Mouse (Mus musculus): ENCODE measurements around the gene Gbf1.

The Gbf1 gene

GRCm38 (mm10) chr19:46223118-46223517 lies 70.8 kb downstream of the Gbf1 start:
- DNase-seq (ENCODE audit: low spot score in 2 of 2): no peak

- DNase-seq (ENCODE audit: low spot score in 2 of 2): no peak
Observed at GRCm38 (mm10) chr19:46224882-46225281, 72.6 kb downstream of the Gbf1 start.

- no peak for DNase-seq (ENCODE audit: low spot score in 2 of 2)
Observed at GRCm38 (mm10) chr19:46225506-46225905, 73.2 kb downstream of the Gbf1 start.

GRCm38 (mm10) chr19:46226295-46226694 lies 74.0 kb downstream of the Gbf1 start:
- DNase-seq (ENCODE audit: low spot score in 2 of 2): no peak

GRCm38 (mm10) chr19:46227300-46227699 lies 75.0 kb downstream of the Gbf1 start:
- no peak for DNase-seq (ENCODE audit: low spot score in 2 of 2)

- no peak for DNase-seq (ENCODE audit: low spot score in 2 of 2)
Observed at GRCm38 (mm10) chr19:46234450-46234849, 82.1 kb downstream of the Gbf1 start.

- DNase-seq (ENCODE audit: low spot score in 2 of 2): no peak
Observed at GRCm38 (mm10) chr19:46236658-46237057, 84.3 kb downstream of the Gbf1 start.

- DNase-seq (ENCODE audit: low spot score in 2 of 2): peak in 1 of 2 experiments; percentile 56
Observed at GRCm38 (mm10) chr19:46240246-46240645, 87.9 kb downstream of the Gbf1 start.

- DNase-seq (ENCODE audit: low spot score in 2 of 2): no peak
Observed at GRCm38 (mm10) chr19:46242416-46242815, 90.1 kb downstream of the Gbf1 start.

GRCm38 (mm10) chr19:46244628-46245027 lies 92.3 kb downstream of the Gbf1 start:
- no peak for DNase-seq (ENCODE audit: low spot score in 2 of 2)

- peak in 1 of 2 experiments; percentile 17 for DNase-seq (ENCODE audit: low spot score in 2 of 2)
Observed at GRCm38 (mm10) chr19:46248991-46249390, 96.7 kb downstream of the Gbf1 start.

GRCm38 (mm10) chr19:46254163-46254752 lies 101.9 kb downstream of the Gbf1 start:
- DNase-seq (ENCODE audit: low spot score in 2 of 2): peak in 1 of 2 experiments; percentile 20

- DNase-seq (ENCODE audit: low spot score in 2 of 2): no peak
Observed at GRCm38 (mm10) chr19:46264762-46265161, 112.5 kb downstream of the Gbf1 start.

- DNase-seq (ENCODE audit: low spot score in 2 of 2): peak in 1 of 2 experiments; percentile 21
Observed at GRCm38 (mm10) chr19:46275307-46275706, 123.0 kb downstream of the Gbf1 start.

- no peak for DNase-seq (ENCODE audit: low spot score in 2 of 2)
Observed at GRCm38 (mm10) chr19:46282081-46282849, 130.0 kb downstream of the Gbf1 start.

GRCm38 (mm10) chr19:46284686-46285085 lies 132.4 kb downstream of the Gbf1 start:
- no peak for DNase-seq (ENCODE audit: low spot score in 2 of 2)

GRCm38 (mm10) chr19:46285631-46286030 lies 133.3 kb downstream of the Gbf1 start:
- DNase-seq (ENCODE audit: low spot score in 2 of 2): no peak

- no peak for DNase-seq (ENCODE audit: low spot score in 2 of 2)
Observed at GRCm38 (mm10) chr19:46286047-46286446, 133.7 kb downstream of the Gbf1 start.

- DNase-seq (ENCODE audit: low spot score in 2 of 2): no peak
Observed at GRCm38 (mm10) chr19:46286926-46287325, 134.6 kb downstream of the Gbf1 start.

GRCm38 (mm10) chr19:46287566-46287965 lies 135.3 kb downstream of the Gbf1 start:
- no peak for DNase-seq (ENCODE audit: low spot score in 2 of 2)

- DNase-seq (ENCODE audit: low spot score in 2 of 2): no peak
Observed at GRCm38 (mm10) chr19:46290535-46291105, 138.3 kb downstream of the Gbf1 start.

- no peak for DNase-seq (ENCODE audit: low spot score in 2 of 2)
Observed at GRCm38 (mm10) chr19:46296938-46297337, 144.6 kb downstream of the Gbf1 start.
